Mouse (Mus musculus): ENCODE measurements at regions not wholly inside any gene's neighbourhood (a gene's known extent, or its start where the extent isn't known, plus 50 kb on each side); places are given as distances from the start of the nearest gene placed in this dataset.
"Not testable (repeated sequence)": the region's sequence is repeated elsewhere in the genome, so short reads cannot be mapped to it uniquely, and the experiment has no call there.

- H3K4me1 ChIP-seq (ENCODE audit: control insufficient read depth, insufficient read depth, low read length); H3K4me2 ChIP-seq (ENCODE audit: low read depth, severe bottlenecking); ATAC-seq (ENCODE audit: insufficient number of reproducible peaks, low FRiP score, low TSS enrichment, low read depth); H3K9ac ChIP-seq (ENCODE audit: low read length); H3K27ac ChIP-seq (replicated peaks; ENCODE audit: low read depth, low read length); H3K9me3 ChIP-seq (ENCODE audit: control insufficient read depth, low read length); H3K4me3 ChIP-seq (ENCODE audit: low read depth, low read length); H3K36me3 ChIP-seq (ENCODE audit: control insufficient read depth, insufficient read depth, low read length); DNase-seq (ENCODE audit: low spot score); H3K27me3 ChIP-seq (ENCODE audit: control insufficient read depth, insufficient read depth, low read length): not testable (repeated sequence)
- WGBS = 83% methylated on average over 3 of the region's 3 CpGs
Measured at GRCm38 (mm10) chrX:93917367-93917766, 51.1 kb upstream of the AU015836 start.
